Mouse (Mus musculus) fibroblast of lung, adult 2 months (primary cell): ENCODE data around the gene Patz1.
A peak's percentile ranks its signal among the peaks of the same experiment; 100 is the strongest.

Experiments used
- DNase-seq: peaks from one replicate; pipeline ENCODE4 v3.0.0-alpha.2; 2011; ENCODE audit warnings: low read depth

The Patz1 gene

DNA sequence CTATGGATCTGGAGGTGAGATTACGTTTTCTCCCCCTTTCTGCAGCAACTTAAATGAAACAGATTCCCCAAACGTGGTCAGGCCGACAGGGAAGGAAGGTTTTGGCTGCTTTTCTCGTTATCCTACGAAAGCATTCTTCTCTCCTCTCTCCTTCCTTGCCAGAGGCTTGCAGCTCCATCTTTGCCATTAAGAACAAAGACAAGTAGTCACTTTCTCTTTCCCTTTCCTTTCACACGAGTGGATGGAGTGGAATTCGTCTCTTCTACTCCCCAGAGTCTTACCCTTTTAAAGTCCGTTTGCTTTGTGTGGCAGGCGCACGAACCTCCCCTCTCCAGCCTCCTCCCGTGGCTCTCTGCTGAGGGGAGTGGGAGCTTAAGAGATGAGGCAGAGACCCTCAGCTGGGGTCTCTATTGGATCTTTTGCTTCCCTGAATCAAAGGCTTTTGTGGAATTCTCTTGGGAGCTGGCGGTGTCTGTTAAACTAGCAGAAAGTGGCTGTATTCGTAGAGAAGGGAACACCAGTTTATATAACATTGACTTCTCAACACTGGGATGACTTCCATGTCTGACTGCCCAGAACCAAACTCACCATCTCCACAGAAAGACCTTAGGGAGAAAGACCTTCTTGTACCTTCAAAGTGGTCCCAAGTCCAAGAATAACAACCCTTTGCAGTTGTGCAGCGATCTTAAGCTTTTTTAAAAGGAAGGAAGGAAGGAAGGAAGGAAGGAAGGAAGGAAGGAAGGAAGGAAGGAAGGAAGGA is 42.5 kb downstream of the Patz1 start:
- no peak for DNase-seq

DNA sequence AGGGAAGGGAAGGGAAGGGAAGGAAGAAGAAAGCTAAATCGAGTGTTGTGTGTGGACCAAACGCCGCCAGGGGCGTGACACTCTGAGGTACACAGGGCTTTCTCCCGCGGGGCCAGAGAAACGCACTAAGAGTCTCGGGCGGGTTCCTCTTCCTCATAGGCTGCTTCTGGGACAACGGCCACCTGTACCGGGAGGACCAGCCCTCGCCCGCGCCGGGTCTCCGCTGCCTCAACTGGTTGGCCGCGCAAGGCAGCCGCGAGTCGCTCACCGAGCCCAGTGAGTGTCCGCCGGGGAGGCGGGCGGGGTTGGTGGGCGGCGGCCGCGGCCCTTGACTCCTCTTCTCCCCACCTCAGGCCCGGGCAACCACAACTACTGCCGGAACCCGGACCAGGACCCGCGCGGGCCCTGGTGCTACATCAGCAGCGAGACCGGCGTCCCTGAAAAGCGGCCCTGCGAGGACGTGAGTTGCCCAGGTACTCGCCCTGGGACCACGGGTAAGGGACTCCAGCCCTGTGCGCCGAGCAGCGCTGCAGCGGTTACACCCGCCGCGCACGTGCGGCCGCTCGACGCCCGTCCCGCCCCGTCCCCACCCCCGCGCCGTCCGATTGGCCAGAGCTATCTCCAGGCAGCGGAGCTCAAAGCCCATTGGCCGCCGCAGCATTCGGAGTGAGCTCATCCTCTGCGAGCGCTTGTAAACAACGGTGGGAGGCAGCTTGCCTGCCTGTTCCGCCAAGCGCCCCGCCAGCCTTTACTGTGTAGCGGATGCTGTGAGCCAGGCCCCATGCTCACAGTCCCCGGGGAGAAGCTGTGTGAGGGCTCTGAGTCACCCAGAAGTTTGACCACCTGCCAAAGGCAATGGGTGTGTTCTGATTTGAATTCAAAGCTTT is 43.3 kb downstream of the Patz1 start:
- peak; percentile 99 for DNase-seq

DNA sequence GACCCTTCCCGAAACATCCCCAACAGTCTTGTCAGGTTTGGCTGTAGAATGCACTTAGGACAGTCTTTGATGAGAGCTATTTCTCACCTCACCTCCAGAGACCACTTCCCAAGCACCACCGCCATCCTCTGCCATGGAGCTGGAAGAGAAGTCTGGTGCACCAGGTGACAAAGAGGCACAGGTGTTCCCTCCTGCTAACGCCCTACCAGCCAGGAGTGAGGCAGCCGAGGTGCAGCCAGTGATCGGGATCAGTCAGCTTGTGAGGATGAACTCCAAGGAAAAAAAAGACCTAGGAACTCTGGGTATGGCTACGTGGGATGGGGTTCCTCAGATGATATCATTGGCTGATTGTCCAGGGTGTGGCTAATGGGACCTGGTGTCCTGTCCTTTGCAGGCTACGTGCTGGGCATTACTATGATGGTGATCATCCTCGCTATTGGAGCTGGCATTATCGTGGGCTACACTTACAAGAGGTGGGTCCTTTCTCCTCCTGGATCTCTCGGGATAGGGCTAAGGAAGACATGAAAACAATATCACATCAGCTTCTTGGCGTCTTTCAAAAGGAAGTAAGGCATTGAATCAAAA is 44.5 kb downstream of the Patz1 start:
- DNase-seq = no peak

DNA sequence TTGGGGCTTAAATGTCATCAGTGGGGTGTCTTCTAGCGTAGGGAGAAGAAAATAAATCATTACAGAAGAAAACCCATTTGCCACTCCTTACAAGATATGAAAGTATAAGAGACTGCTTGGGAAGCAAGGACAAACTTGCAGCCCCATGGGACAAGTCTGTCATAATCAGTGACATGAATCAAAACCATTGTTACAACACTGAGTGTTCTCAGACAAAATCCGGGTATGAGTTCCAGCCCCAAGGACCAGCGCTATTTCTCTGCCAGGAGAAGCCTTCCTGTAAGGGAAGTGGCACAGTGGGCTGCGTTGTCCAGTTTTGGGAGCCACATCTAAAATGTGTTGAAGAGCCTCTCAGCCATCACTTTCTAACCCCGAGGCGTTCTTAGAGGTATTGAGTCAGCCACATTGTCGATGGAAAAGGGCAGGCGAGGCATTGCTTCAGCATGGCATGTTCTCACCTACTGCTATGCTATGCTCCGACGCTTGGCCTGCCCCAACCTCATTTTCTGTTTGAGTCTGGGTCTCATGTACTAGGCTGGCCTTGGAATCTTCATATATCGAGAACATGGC is 45.6 kb downstream of the Patz1 start:
- DNase-seq = no peak

DNA sequence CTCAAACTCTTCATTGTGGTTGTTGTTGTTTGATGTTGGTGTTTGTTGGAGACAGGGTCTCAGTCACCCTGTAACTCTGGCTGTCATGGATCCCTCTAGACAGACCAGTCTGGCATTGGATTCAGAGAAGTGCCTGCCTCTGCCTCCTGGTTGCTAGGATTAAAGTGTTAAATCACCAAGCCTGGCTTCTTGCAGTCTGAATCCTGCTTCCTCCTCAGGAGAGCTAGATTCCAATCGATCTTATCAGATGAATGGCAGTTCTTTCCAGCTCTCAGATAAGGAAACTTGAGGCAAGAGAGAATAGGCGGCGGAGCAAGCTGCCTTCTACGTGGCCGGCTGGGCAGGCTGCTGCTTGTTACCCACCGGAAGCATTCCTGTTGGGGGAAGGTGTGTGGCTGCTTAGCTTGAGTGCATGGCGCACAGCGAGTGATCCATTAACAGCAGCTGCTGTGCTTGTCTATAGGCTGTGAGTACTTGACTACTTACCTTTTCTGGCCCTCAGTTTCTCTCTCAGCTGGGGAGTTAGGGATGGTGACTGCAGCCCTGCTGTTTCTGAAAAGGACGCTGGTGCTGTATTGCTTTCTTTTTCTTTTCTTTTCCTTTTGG is 46.1 kb downstream of the Patz1 start:
- no peak for DNase-seq

DNA sequence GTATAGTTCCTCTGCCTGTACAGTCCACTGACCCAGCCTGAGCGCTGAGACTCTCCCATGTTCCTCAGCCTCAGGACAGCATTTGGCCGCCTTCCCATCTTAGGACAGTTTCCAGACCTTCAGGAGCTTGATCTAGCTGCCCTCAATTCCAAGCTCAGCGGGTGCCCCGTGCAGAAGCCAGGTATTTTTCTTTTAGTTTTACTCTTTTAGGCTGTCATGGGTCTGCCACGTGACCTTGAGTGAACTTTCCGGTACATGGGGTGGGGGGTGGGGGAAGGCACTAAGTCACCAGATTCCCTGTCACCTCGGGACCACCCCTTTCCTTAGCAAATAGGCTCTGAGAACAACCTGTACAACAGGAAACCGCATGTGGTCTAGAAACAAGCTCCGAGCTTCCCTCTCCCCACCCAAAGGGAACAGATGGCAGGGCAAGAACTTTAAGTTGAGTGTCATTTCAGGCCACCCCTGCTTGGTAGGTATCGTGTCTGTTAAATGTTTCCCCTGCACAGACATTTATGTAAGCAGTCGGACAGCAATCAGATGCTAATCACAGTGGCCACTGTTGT is 47.1 kb downstream of the Patz1 start:
- DNase-seq = no peak

DNA sequence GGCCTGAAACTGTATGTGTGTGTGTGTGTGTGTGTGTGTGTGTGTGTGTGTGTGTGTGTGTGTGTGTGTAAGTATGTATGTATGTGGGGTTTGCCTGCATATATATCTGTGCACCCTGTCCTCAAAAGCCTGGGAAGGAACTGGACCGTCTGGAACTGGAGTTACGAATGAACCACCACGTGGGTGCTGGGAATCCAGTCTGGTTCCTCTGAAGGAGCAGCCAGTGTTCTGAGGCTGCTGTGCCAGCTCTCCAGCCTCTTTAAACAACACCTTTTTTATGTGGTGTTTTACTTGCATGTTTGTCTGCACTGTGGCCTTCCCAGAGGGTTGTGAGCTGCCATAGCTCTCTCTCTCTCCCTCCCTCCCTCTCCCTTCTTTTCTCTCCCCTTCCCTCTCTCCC is 47.9 kb downstream of the Patz1 start:
- DNase-seq = no peak

DNA sequence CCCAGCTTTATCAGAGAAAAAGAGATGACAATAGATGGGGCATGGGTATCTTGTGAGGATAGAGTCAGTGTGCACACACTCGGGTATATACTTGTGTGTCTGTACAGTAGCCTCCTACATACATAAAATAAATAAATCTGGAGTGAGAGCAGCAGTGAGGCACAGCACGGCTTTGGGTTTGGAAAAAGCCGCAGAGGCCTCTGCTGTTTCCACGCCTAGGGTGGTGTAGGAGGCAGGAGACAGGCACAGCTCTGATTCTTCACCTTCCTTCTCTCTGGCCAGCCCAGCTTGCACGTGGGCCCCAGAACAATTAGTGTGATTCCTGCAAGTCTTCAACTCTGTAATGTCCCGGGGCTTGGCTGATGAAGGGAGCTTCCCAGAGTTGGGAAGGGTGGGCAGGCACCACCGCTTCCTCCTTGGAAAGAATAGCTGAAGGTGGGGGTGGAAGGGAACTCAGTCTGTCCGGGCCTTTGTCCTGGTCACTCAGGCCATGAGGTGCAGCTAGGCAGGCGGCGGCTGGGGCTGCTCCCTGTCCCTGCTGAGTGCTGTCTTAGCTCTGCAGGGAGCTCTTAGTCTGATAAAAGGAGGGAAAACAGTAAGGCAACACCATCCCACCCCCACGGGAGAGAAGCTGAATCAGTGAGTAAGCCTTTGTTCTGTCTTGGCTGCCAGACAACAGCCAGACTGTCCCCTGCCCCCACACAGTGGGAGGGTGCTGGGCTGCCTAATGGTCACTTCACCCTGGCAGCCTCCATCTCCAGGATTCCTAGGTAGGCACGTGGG is 48.7 kb downstream of the Patz1 start:
- peak; percentile 81 for DNase-seq

DNA sequence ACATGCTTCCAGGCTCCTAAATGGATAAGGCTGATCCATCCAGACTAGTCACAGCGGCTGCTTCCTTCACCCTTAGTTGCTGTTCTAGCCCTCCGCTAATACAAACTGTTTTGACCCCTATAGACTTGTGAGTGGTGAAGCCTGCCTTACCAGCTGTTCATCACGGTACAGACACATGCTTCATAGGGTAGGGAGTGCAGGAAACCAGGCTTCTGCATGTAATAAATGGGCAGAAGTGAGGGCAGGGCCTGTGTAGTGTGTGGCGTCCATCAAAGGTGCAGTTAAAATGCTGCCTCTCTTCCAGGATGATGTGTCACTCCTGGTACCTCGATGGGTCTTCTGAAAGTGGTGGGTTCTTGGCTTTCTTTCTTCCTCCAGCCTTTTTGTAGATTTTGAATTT is 49.3 kb downstream of the Patz1 start:
- no peak for DNase-seq

DNA sequence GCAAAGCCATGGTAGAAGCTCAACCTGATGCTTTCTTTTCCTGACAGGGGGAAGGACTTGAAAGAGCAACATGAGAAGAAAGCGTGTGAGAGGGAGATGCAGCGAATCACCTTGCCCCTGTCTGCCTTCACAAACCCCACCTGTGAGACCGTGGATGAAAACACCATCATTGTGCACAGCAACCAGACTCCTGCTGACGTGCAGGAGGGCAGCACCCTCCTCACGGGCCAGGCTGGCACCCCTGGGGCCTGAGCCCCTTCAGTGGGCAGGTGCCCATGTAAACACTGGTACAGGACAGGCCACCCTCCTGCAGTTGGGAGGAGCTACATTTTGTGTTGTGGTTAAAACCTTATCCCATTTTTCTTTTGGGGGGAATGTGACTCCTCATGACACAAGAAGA is 52.8 kb downstream of the Patz1 start:
- no peak for DNase-seq

DNA sequence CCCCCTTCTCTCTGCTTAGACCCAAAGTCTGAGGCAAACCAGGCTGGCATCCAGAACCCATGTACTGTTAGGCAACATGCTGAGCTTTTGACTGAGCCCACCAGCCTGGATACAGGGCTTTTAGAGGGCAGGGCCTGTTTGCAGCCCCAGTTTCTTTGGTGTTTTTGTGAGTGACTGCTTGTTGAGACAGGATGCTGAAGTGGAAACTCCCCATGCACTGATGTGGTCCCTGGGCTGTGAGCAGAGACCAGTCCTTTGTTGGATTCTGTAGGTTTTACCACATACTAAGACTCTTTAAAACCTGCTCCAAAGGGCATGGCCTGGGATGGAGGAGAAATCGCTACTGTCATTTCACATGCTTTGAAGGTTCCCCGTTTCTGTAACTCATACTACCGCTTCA is 56.2 kb downstream of the Patz1 start:
- DNase-seq = no peak

DNA sequence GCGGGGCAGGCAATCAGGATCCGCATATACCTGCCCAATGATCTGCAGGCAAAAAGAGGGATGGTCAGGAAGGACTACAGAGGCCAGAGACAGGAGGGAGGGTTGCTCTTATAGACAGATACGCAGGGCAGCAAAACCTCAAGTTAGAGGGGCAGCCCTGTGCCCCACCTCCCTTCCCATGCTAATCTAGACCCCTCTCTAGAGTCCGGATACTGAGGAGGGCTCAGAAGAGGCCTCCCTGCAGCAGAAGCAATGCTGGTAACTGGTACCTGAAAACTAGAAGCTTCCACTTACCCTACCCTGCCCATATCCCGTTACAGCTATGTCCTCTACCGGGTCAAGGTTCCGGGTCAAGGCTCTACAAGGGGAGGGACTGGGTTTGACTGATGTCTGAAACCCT is 57.7 kb downstream of the Patz1 start:
- DNase-seq = no peak

DNA sequence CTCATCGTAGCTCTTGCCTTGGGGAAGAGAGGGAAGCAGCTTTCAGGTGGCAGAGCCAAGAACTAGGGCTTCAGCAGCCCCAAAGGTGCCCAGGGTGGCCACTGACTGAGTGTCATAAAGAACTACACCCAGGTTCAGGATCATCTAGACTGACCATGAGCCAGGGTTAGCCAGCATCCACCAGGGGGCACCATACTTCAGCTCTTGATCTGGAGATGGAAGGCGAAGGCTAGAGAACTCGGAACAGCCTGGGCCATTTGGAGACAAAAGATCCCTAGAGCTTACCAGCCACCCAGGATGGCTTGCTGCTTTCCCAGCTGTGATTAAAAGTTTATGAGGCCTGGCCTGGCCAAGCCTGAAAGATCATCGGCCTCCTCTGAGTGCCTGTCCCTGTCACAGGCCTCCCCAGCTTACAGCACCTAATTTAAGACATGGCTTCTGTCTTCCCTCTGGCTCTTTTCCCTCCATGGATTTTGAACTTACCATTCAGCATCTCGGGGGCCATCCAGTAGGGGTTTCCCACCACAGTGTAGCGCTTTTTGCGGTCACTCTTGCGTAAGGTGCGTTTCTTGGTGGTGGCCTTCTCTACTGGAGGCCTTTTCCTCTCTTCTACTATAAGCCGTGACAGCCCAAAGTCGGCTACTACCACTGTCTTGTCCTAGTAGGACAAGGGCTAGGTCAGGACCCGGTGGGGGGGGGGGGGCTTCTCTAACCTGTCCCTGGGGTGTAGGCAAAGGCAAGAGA is 58.6 kb downstream of the Patz1 start:
- peak; percentile 54 for DNase-seq

DNA sequence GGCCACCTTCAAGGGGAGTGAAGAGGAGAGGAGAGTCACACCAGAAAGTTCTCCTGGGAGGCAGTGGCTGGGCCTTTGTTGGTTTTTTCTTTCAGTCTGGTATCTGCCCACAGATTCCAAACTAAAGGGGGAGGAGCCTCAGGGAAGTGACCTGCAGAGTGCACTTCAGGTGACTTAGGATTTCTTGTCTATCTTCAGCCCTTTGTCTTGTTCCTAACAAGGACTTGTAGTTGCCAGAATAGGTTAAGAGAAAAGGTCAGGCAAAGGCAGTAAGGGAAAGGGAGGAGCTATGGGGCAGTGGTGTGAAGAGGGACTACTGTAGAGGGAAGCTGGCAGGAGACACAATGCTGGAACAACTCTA is 59.1 kb downstream of the Patz1 start:
- DNase-seq = no peak

DNA sequence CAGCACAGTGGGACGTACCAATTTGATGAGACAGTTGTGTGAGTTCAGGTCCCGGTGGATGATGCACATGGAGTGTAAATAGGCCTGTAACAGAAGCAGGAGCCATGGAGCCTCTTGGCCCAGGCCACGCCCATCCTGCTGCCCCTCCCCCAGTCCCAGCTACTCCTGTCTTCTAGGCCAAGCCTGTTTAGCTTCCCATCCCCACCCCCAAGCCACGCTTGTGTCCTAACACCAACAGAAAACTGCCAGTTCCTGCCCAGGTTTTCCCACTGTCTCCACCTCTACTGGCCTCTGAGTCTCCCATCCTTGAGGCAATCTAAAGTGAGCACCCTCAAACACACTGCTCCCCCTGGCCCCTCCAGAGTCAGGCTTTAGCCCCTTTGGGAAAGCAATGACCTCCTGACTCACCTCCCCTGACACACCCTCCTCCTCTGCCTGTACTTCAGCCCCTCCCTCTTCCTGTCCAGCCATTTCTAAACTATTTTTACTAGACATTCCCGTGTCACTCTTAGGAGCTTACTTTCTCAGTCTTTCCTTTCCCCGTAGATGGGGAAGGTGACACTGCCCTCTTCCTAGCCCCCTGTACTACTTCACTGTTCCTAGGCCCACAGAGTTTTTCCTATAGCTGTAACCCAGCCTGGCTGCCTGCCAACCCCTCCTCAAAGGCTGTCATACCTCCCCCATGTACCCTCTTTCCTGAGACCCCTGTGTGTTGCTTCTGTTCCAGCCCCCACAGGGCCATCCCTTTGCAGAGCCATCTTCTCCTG is 60.1 kb downstream of the Patz1 start:
- no peak for DNase-seq

DNA sequence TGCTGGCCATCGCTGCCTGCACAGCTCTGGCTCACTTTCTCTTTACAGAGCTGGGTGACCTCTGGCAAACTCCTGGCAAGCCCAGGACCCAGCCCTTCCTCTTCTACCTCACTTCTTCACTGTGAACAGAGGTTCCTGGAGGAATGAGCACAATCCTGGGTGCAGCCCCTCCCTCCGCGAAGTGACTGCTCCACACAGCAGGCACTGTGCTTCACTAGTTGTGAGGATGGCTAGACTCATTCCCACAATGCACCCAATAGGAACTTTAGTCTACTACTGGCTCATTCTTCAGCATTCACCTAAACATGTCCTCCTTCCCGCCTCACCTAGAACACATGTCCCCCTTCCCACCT is 60.6 kb downstream of the Patz1 start:
- no peak for DNase-seq

DNA sequence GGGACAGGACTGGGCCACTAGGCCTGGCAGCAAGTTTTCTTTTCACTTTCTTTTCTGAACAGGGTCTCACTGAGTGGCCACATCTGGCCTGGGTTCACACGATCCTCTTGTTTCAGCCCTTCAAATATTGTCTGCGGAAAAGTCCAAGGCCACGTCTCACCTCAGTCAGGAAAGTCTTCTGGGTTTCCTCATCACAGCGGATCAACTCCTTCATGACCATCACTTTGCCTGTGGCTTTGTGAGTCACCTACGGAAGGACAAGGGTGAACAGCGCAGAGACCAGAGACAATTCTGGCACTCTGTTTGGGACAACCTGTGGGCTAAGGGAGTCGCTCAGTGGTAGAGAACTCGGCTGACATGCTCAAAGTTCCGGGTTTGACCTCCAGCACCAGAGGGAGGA is 63.5 kb downstream of the Patz1 start:
- no peak for DNase-seq

DNA sequence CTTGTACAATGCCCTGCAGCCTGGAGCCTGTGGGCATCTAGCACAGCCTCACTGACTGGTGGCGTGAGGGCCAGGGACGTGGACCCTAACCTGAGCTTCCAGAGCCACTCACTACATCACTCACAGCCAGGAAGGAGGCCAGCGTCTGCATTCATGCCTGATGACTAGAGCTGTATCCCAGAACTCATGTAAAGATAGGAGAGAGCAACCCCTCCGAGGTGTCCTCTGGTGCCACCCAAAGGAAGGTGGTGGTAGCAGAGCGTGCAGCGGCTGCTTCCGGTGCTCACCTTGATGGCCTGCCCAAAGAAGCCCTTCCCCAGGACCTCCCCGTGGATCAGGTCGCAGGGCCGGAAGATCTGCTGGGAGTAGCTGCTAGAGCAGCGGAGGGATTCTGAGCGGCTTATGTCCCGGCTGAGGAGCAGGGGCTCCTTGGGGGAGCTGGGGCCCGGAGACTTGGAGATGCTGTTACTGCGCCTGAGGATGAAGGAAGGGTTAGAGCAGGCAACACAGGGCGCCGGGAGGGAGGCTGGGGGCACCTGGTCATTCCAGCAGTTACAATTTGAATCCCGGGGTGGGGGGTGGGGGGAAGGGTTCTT is 64.4 kb downstream of the Patz1 start:
- no peak for DNase-seq
